Mouse (Mus musculus): ENCODE data around the gene Stard5. TPM values are rescaled to one million over a fixed set of nuclear protein-coding genes. Genes with fewer than 3 reads are reported as not detected.

Stard5 gene
- polyA plus RNA-seq, 1 experiment from 2014 or later: 6.9 TPM

- Histone ChIP-seq H3K4me1 (no peaks in the 10 kb centered on the region), H3K36me3 (no peaks in the 10 kb centered on the region), H3K4me3 (no peak overlapping the region), H3K9me3 (no peaks in the 10 kb centered on the region), H3K9ac (replicated peaks) (no peak overlapping the region), H3K4me2 (replicated peaks) (no peak overlapping the region), H3K27me3 (no peaks in the 10 kb centered on the region), H3K27ac (replicated peaks) (no peak overlapping the region)
- 92% methylated on average over 8 of the region's 8 CpGs for WGBS
- no peak for ATAC-seq (replicated peaks)
Observed at GRCm38 (mm10) chr7:83637781-83638583, 6.2 kb downstream of the Stard5 start.

- H3K36me3 ChIP-seq: no peaks in the 10 kb centered on the region
- WGBS: 88% methylated on average over 3 of the region's 3 CpGs
- no peak for ATAC-seq (replicated peaks)
- no peak overlapping the region for H3K9ac ChIP-seq (replicated peaks)
- no peaks in the 10 kb centered on the region for H3K27me3 ChIP-seq
- H3K27ac ChIP-seq (replicated peaks): no peak overlapping the region
- no peaks in the 10 kb centered on the region for H3K9me3 ChIP-seq
- no peak overlapping the region for H3K4me2 ChIP-seq (replicated peaks)
- H3K4me3 ChIP-seq: no peak overlapping the region
- no peaks in the 10 kb centered on the region for H3K4me1 ChIP-seq
Observed at GRCm38 (mm10) chr7:83639084-83639483, 7.3 kb downstream of the Stard5 start.

- WGBS: 92% methylated on average over 5 of the region's 5 CpGs
- Histone ChIP-seq H3K36me3 (no peaks in the 10 kb centered on the region), H3K9me3 (no peaks in the 10 kb centered on the region), H3K27me3 (no peaks in the 10 kb centered on the region), H3K4me3 (no peak overlapping the region), H3K4me1 (no peaks in the 10 kb centered on the region), H3K4me2 (replicated peaks) (no peak overlapping the region), H3K9ac (replicated peaks) (no peak overlapping the region), H3K27ac (replicated peaks) (no peak overlapping the region)
- ATAC-seq (replicated peaks): no peak
Observed at GRCm38 (mm10) chr7:83640581-83640980, 8.8 kb downstream of the Stard5 start.

GRCm38 (mm10) chr7:83641163-83641562, 9.4 kb downstream of the Stard5 start:
- Histone ChIP-seq H3K27me3 (no peaks in the 10 kb centered on the region), H3K27ac (replicated peaks) (no peak overlapping the region), H3K4me2 (replicated peaks) (no peak overlapping the region), H3K9ac (replicated peaks) (no peak overlapping the region), H3K4me3 (no peak overlapping the region), H3K9me3 (no peaks in the 10 kb centered on the region), H3K36me3 (no peaks in the 10 kb centered on the region), H3K4me1 (no peaks in the 10 kb centered on the region)
- no peak for ATAC-seq (replicated peaks)
- WGBS: 69% methylated on average over 2 of the region's 2 CpGs

- WGBS: 94% methylated on average over 6 of the region's 6 CpGs
- H3K4me1 ChIP-seq: no peaks in the 10 kb centered on the region
- H3K4me2 ChIP-seq (replicated peaks): no peak overlapping the region
- H3K9ac ChIP-seq (replicated peaks): no peak overlapping the region
- H3K4me3 ChIP-seq: no peak overlapping the region
- H3K36me3 ChIP-seq: no peaks in the 10 kb centered on the region
- no peaks in the 10 kb centered on the region for H3K9me3 ChIP-seq
- H3K27ac ChIP-seq (replicated peaks): no peak overlapping the region
- no peaks in the 10 kb centered on the region for H3K27me3 ChIP-seq
- ATAC-seq (replicated peaks): no peak
Observed at GRCm38 (mm10) chr7:83643581-83643980, 11.8 kb downstream of the Stard5 start.

- H3K4me2 ChIP-seq (replicated peaks): no peak overlapping the region
- no peak for ATAC-seq (replicated peaks)
- H3K9ac ChIP-seq (replicated peaks): no peak overlapping the region
- no peaks in the 10 kb centered on the region for H3K4me1 ChIP-seq
- H3K27ac ChIP-seq (replicated peaks): no peak overlapping the region
- H3K27me3 ChIP-seq: no peaks in the 10 kb centered on the region
- WGBS: 85% methylated on average over 2 of the region's 2 CpGs
- H3K36me3 ChIP-seq: no peaks in the 10 kb centered on the region
- no peak overlapping the region for H3K4me3 ChIP-seq
- H3K9me3 ChIP-seq: no peaks in the 10 kb centered on the region
Observed at GRCm38 (mm10) chr7:83644761-83645160, 13.0 kb downstream of the Stard5 start.

- no peaks in the 10 kb centered on the region for H3K27me3 ChIP-seq
- no peak overlapping the region for H3K27ac ChIP-seq (replicated peaks)
- H3K9me3 ChIP-seq: no peaks in the 10 kb centered on the region
- no peak overlapping the region for H3K4me2 ChIP-seq (replicated peaks)
- no peak for ATAC-seq (replicated peaks)
- no peaks in the 10 kb centered on the region for H3K36me3 ChIP-seq
- no peak overlapping the region for H3K9ac ChIP-seq (replicated peaks)
- 85% methylated on average over 5 of the region's 5 CpGs for WGBS
- no peak overlapping the region for H3K4me3 ChIP-seq
- H3K4me1 ChIP-seq: no peaks in the 10 kb centered on the region
Observed at GRCm38 (mm10) chr7:83645476-83645875, 13.7 kb downstream of the Stard5 start.

- Histone ChIP-seq H3K4me3 (no peak overlapping the region), H3K27ac (replicated peaks) (no peak overlapping the region), H3K36me3 (no peaks in the 10 kb centered on the region), H3K27me3 (no peaks in the 10 kb centered on the region), H3K4me2 (replicated peaks) (no peak overlapping the region), H3K9ac (replicated peaks) (no peak overlapping the region), H3K9me3 (no peaks in the 10 kb centered on the region), H3K4me1 (no peaks in the 10 kb centered on the region)
- ATAC-seq (replicated peaks): no peak
- WGBS: 78% methylated on average over 7 of the region's 7 CpGs
Observed at GRCm38 (mm10) chr7:83648807-83649206, 17.0 kb downstream of the Stard5 start.

GRCm38 (mm10) chr7:83650638-83651037, 18.9 kb downstream of the Stard5 start:
- Histone ChIP-seq H3K9me3 (no peaks in the 10 kb centered on the region), H3K36me3 (no peaks in the 10 kb centered on the region), H3K27me3 (no peaks in the 10 kb centered on the region), H3K4me2 (replicated peaks) (no peak overlapping the region), H3K4me1 (no peaks in the 10 kb centered on the region), H3K9ac (replicated peaks) (no peak overlapping the region), H3K4me3 (no peak overlapping the region), H3K27ac (replicated peaks) (no peak overlapping the region)
- WGBS: 93% methylated on average over 5 of the region's 5 CpGs
- ATAC-seq (replicated peaks): no peak

GRCm38 (mm10) chr7:83652498-83652897, 20.7 kb downstream of the Stard5 start:
- Histone ChIP-seq H3K27ac (replicated peaks) (no peak overlapping the region), H3K4me3 (no peak overlapping the region), H3K9me3 (no peaks in the 10 kb centered on the region), H3K4me1 (no peaks in the 10 kb centered on the region), H3K36me3 (no peaks in the 10 kb centered on the region), H3K27me3 (no peaks in the 10 kb centered on the region), H3K4me2 (replicated peaks) (no peak overlapping the region), H3K9ac (replicated peaks) (no peak overlapping the region)
- no peak for ATAC-seq (replicated peaks)
- 79% methylated on average over 5 of the region's 5 CpGs for WGBS

GRCm38 (mm10) chr7:83653605-83654051, 21.9 kb downstream of the Stard5 start:
- Histone ChIP-seq H3K27me3 (no peaks in the 10 kb centered on the region), H3K4me2 (replicated peaks) (no peak overlapping the region), H3K9me3 (no peaks in the 10 kb centered on the region), H3K36me3 (no peaks in the 10 kb centered on the region), H3K27ac (replicated peaks) (no peak overlapping the region), H3K9ac (replicated peaks) (no peak overlapping the region), H3K4me1 (no peaks in the 10 kb centered on the region), H3K4me3 (no peak overlapping the region)
- no peak for ATAC-seq (replicated peaks)
- WGBS: 95% methylated on average over 2 of the region's 2 CpGs

GRCm38 (mm10) chr7:83654196-83654595, 22.4 kb downstream of the Stard5 start:
- Histone ChIP-seq H3K36me3 (no peaks in the 10 kb centered on the region), H3K9me3 (no peaks in the 10 kb centered on the region), H3K4me1 (no peaks in the 10 kb centered on the region), H3K27ac (replicated peaks) (no peak overlapping the region), H3K4me3 (no peak overlapping the region), H3K27me3 (no peaks in the 10 kb centered on the region), H3K9ac (replicated peaks) (no peak overlapping the region), H3K4me2 (replicated peaks) (no peak overlapping the region)
- ATAC-seq (replicated peaks): no peak
- 89% methylated on average over 2 of the region's 2 CpGs for whole genome bisulfite sequencing
